Mouse (Mus musculus) lung, postnatal 14 days (tissue): ENCODE measurements at regions not wholly inside any gene's neighbourhood (a gene's known extent, or its start where the extent isn't known, plus 50 kb on each side); places are given as distances from the start of the nearest gene placed in this dataset.

Experiments used
- DNase-seq: peaks from one replicate; pipeline ENCODE4 v3.0.0; 2021

DNA sequence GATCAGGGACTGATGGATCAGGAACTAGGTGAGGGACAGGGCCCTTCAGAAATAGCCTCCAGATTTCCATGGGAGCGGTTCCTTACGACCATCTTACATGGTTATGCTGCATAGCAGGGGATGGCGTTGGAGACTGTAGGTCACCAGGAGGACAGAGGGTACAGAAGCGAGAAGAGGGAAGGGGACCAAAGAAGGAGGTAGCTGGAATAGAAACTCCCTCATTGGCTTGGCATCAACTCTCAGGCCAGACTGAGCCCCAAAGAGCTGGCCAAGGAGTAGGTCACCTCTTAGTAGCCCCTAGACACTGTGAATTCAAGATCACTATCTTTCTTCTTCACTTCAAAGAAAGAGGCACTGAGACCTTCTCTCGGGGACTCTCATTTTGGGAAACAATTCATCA, 53.6 kb upstream of the Gata5 start:
- no peak for DNase-seq

DNA sequence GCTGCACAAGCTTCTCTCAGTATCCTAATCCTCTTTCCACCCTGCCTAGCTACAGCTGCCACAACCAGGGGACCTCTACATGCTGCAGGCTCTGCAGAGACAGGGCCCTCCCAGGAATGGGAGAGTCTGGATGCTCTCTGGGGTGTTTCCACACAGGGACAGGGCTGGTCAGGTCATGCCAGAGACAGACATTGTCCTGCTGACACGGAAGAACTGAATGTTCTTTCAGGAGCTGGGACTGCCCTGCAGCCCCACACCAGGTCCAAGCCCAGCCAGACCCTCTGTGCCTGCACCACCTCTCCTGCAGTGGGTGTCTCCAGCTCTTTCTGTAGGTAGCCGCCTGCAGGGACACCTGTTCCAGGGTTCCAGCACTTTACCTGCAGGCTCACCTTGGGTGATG, 52.8 kb upstream of the Gata5 start:
- no peak for DNase-seq

DNA sequence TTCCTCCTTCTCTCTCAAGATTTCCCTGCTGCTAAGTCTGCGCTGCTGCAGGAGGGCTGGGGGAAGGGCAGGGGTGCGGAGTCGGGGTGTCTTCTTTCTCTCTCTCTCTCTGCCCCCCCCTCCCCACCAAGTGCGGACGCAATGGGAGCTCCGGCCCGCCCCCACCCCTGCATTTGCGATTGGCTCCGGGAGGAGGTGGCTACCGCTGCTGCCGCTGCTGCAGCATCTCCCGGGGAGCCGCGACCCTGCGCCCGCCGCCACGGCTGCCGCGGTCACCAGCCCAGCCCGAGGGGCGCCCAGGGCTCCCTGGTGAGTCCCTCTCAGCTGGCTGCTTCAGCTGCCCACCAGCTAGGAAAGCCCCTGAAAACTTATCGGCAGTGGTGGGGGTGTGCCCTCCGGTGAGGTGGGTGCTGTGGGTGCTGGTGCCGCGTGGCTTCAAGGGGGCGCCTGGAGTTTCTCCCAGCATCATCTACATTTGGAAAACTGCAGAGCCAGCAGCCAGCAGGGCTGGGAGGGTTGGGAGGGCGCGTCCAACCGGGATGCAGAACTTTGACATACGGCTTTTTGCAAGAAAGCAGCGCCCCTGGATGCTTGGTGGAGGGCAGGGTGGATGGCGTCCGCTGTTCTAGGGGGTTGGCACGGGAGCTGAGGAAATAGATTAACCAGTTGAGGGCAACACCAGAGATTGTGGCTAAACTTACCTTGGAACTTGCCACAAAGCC, 51.6 kb upstream of the Gata5 start:
- DNase-seq, result no peak

DNA sequence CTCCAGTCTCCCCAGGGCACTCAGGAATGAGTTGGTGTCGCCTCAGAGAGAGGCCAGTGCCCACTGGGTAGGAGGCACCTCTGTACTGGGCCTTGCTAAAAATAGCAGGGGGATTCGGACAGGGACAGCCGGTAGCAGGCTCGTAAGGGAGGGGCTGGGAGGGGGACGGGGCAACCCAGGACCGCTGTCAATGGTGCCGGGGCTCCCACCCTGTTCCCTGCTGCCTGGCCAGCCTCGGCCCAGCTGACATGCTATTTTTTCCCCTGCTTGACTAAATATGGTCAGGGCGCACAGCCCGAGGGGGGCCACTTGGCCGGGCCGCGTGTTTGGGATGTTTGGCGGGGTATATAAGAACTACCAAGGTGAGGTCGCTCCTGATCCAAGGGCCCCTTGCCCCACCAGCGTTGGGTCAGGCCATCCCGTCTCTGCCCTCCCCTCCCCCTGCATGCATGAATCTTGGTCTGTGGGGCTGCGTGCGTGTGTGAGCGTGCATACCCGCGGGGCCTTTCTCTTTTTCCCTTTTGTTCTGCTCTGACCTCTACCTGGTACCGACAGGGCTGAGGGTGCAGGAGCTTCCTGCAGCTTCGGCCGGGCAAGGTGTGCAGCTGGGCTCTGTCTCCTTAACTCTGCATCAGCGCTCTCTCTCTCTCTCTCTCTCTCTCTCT, 50.9 kb upstream of the Gata5 start:
- DNase-seq, result no peak
